Mouse (Mus musculus) frontal cortex, postnatal 10 days (tissue): ENCODE measurements around the gene Cdh16.
"Not testable (repeated sequence)": the region's sequence is repeated elsewhere in the genome, so short reads cannot be mapped to it uniquely, and the experiment has no call there.

Experiments used
- DNase-seq, 2 experiments: peaks; one replicate each; pipeline ENCODE4 v3.0.0; 2022; ENCODE audit warnings: low spot score in 2 of 2, mixed read lengths in 1 of 2

Gene Cdh16

GRCm38 (mm10) chr8:104624161-104624560, at the start of gene Cdh16:
Gene Cdh16, minus strand, starts transcription at chr8:104624396.
- no peak for DNase-seq

GRCm38 (mm10) chr8:104655614-104656013, 31.4 kb upstream of the Cdh16 start:
- DNase-seq = no peak

GRCm38 (mm10) chr8:104654984-104655383, 30.8 kb upstream of the Cdh16 start:
- DNase-seq = peak; percentile 64 to 74

GRCm38 (mm10) chr8:104644187-104644586, 20.0 kb upstream of the Cdh16 start:
- not testable (repeated sequence) for DNase-seq

GRCm38 (mm10) chr8:104642324-104642654, 18.1 kb upstream of the Cdh16 start:
- no peak for DNase-seq

GRCm38 (mm10) chr8:104641426-104642323, 17.5 kb upstream of the Cdh16 start, which contains the start of gene Ciao2b:
Gene Ciao2b, minus strand, starts transcription at chr8:104641965.
- peak; percentile 77 to 86 for DNase-seq

- no peak for DNase-seq
Observed at GRCm38 (mm10) chr8:104640831-104641370, 16.7 kb upstream of the Cdh16 start.

- DNase-seq = peak in 1 of 2 experiments; percentile 2
Observed at GRCm38 (mm10) chr8:104640241-104640640, 16.0 kb upstream of the Cdh16 start.

GRCm38 (mm10) chr8:104638010-104638409, 13.8 kb upstream of the Cdh16 start:
- no peak for DNase-seq

GRCm38 (mm10) chr8:104635004-104635710, 11.0 kb upstream of the Cdh16 start:
- peak in 1 of 2 experiments; percentile 3 for DNase-seq

GRCm38 (mm10) chr8:104633156-104633744, 9.1 kb upstream of the Cdh16 start:
- DNase-seq = no peak

GRCm38 (mm10) chr8:104632486-104632885, 8.3 kb upstream of the Cdh16 start:
- DNase-seq = peak; percentile 26 to 65

GRCm38 (mm10) chr8:104631975-104632374, 7.8 kb upstream of the Cdh16 start:
- DNase-seq = no peak

GRCm38 (mm10) chr8:104630981-104631663, 6.9 kb upstream of the Cdh16 start, which contains the start of gene Rrad:
Gene Rrad, minus strand, starts transcription at chr8:104631327.
- DNase-seq = peak in 1 of 2 experiments; percentile 31

GRCm38 (mm10) chr8:104630574-104630973, 6.4 kb upstream of the Cdh16 start:
- peak in 1 of 2 experiments; percentile 21 for DNase-seq

GRCm38 (mm10) chr8:104630111-104630479, 5.9 kb upstream of the Cdh16 start:
- no peak for DNase-seq

GRCm38 (mm10) chr8:104629306-104630110, 5.3 kb upstream of the Cdh16 start:
- DNase-seq = no peak

- no peak for DNase-seq
Observed at GRCm38 (mm10) chr8:104628402-104628801, 4.2 kb upstream of the Cdh16 start.

- DNase-seq = no peak
Observed at GRCm38 (mm10) chr8:104627065-104627740, 3.0 kb upstream of the Cdh16 start.

- DNase-seq = no peak
Observed at GRCm38 (mm10) chr8:104620765-104621164, 3.4 kb downstream of the Cdh16 start.
